Mouse (Mus musculus) gastrocnemius, postnatal 4 days (tissue): Measurements from ENCODE around the gene Prlr. TPM values are rescaled to one million over a fixed set of nuclear protein-coding genes. Genes with fewer than 3 reads are reported as not detected.

ENCODE experiments used
- DNase-seq, 2 experiments: peaks; one replicate each; pipeline ENCODE4 v3.0.0; 2021 to 2022; ENCODE audit warnings: low spot score in 2 of 2, mixed read lengths in 2 of 2
- total RNA-seq, 2 experiments: library from RNA; stranded (reverse); gene quantifications; 2 replicates each; pipeline ENCODE4 v1.2.3; 2021

The Prlr gene
- total RNA-seq, 2 experiments from 2014 or later: 4.4 to 8.3 TPM

DNA sequence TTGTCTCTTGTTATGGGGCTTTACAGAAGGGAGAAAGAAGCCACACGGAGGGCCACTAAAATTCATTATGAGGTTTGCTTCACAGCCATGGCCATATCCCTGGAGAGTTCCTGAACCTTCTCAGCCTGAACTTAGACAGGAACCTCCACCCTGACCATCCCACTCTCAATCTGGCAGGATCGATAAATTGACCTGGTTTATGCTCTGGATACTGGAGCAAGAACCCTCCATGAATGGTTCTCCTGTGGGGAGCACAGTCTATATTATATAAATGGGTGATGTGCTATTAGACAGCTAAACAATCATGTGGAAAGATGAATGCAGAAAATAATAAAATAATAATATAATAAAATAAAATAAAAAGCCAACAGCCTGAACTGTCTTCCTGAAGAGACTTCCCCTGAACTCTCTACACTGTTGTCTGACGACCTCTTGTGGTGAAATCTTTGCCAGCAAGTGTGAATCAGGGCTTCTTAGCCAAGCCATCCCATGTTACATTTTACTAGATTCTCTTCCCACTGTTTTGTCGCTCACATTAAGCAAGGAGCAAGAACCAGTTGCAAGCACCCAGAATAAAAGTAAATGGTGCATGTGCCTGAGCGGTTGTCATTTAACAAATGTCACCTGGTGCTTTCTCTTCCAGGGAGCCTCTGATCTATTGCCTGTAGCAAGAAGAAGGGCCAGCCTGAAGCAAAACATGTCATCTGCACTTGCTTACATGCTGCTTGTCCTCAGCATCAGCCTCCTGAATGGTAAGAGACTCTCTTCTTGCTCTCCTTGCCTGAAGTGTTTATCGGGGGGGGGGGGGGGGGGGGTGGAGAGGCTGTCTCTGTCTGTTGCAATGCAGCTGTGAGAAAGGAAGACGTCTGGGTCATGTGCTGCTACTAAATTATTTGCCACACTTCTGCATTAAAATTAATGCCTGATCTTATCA, 136.8 kb downstream of the Prlr start:
- DNase-seq: peak; percentile 18 to 57

DNA sequence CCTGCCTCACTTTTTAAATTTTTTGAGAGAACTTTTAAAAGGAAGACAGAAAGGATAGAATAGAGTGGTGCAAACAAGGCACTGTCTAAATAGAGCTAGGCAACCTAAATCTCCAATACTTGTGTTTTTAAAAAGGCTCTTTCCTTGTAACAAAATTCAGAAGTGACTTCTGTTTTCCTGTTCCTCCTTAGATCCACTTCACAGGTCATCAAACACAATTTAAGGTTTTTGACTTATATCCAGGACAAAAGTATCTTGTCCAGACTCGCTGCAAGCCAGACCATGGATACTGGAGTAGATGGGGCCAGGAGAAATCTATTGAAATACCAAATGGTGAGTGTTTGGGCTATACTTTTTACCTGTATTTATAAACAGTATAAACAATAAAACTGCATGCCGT, 148.0 kb downstream of the Prlr start, which contains the start of gene Gm21973:
Gene Gm21973 (plus strand): TSS at position 301 of the 400 bp plus-strand sequence.
- DNase-seq: no peak

GRCm38 (mm10) chr15:10330626-10331025, 153.6 kb downstream of the Prlr start:
- DNase-seq: no peak

DNA sequence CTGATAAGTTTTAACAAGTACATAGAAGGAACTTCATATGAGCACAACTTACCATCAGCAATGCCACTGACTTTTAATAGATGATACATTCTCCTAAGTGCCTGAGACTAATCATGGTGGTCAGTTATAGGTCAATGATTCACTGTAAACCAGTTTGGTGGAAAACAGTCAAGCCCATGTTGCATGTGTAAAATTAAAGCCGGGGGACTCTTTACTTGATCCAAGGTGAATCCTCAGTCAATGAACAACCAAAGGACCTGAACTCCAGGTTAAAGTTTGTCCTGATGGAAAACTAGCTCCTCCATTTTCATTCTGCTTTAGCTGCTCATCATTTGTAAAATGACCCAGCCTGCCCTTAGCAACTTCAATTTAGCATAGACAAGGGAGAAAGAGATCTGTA, 155.5 kb downstream of the Prlr start:
- no peak for DNase-seq

- no peak for DNase-seq
These were observed 161.6 kb downstream of the Prlr start for GRCm38 (mm10) chr15:10338606-10339005.

- no peak for DNase-seq
These were observed 170.0 kb downstream of the Prlr start for GRCm38 (mm10) chr15:10347044-10347443.

GRCm38 (mm10) chr15:10358039-10358948, 181.3 kb downstream of the Prlr start, which contains the start of gene Agxt2:
Agxt2 (plus strand) TSS chr15:10358532.
- DNase-seq: no peak

- no peak for DNase-seq
These were observed 189.3 kb downstream of the Prlr start for GRCm38 (mm10) chr15:10366331-10366730.

DNA sequence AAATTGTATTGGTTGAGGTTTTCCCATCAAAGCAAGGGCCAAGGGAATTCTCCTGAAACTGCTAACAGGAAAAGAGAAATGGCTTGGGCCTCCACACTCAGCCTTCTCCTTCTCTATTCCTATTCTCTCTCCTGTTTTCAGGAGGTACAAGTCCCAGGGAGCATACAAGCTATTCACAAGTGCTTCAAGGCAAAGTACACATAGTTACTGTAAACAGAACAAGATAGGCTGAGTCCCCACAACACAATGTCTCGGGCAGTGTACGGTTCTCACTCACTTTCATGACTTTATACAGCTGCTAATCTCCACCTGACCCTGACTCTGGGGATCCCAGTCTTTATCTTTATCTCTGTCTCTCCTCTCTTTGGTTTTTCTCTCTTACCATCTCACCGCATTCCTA, 198.4 kb downstream of the Prlr start:
- DNase-seq: no peak

DNA sequence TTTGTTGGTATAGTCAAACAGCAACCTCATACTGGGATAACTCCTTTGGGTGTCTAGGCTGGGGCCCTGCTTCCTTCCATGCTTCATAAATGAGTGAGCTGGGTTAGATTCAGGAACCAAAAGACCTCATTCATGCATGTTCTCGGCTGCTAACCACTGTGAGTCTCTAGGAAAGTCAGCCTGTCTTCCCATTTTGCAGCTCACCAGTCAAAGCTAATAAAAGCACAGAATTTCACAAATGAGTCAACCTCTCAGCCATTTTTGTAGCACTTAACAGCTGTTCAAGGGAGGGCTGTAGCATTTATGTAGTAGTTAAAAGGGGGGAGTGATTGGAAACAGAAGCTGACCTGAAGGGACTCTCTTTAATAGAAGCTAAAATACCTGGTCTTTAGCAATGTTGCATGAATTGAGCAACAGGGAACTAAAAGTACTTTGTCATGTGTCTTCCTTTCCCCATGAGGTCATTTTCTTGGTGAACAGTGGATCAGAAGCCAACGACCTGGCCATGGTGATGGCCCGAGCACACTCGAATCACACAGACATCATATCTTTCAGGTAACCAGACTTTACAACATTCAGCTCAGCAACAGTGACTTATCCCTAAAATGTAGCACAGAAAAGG, 201.4 kb downstream of the Prlr start:
- no peak for DNase-seq

- no peak for DNase-seq
These were observed 202.9 kb downstream of the Prlr start for GRCm38 (mm10) chr15:10379757-10380458.

DNA sequence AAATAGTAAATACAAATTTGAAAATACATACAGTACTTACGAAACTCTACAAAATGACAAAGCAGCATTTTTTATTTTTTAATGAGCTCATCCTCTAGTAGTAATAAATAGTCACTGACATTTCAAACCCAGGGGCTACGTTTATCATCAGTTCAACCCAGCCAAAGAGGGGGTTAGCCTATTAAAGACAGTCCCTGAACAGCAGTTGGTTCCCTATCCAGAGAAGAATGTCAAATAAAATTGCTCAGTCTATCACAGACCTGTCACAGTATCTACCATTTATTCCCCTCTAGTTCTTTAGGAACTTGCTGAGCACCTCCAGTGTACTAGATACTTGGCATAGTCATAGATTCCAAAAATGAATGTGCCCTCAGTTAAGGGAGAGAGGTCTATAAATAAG, 210.2 kb downstream of the Prlr start:
- DNase-seq: no peak

Other genes with a start within 250 kb of the Prlr start
- not detected for gene Gm21973, start 148.1 kb downstream of the Prlr start, total RNA-seq
- gene Agxt2, start 181.3 kb downstream of the Prlr start, total RNA-seq: under 1 TPM in 1 of 2 experiments, not detected in 1; 0.16 TPM